8 mouse cellular contexts compared by ENCODE assay signal in the genomic region with DNA sequence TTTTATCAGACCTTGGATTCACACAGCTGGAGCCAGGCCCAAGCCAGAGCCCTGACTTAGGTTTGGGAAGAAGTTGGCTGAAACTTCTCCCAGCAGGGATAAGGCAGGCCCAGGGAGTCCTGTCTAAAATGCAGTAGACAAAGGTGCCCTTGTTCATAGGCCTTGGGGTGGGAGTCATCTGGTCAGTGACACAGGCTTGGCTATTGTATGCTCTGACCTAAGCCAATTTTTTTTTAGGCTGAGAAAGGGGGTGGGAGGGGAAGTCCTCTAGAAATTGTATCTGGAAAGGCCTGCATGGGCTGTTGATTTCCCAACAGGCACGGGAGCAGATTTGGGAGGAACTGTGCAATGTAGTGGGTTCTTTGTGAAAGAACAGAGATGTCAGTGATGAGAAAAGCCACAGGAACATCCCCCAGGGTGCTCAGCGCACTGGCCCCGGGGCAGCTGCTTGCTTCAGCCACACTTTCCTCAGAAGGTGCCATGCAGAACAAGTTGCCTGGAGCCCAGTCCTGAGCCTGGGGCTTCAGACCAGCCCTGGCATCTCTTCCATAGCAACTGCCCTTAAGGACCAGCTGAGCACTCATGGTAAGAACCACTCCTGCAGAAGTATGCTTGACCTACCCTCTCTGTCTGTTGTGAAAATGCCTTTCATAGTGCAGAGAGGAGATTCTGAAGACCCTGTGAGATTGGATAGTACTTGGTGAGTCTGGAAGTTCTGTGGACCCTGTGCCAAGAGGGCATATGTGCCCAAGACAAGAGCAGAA.
DNase-seq lines count a peak whose midpoint lies in the region; ATAC-seq and TF ChIP-seq lines count a peak whose summit lies in the region.

No protein-coding gene starts in this region.

- no peak overlapping the region for H3K4me2 ChIP-seq in liver, embryonic 16.5 days (ENCODE audit: low read depth, low read length)

- no peak overlapping the region for H3K9ac ChIP-seq in liver, embryonic 16.5 days (ENCODE audit: low read depth, low read length)

- H3K27ac ChIP-seq in liver, embryonic 16.5 days (ENCODE audit: low read length) = no peak overlapping the region
- H3K27ac ChIP-seq in testis, adult 2 months (ENCODE audit: control insufficient read depth, insufficient read depth, low read depth, low read length) = peak overlapping the region; percentile 86

- H3K36me3 ChIP-seq in liver, embryonic 16.5 days (ENCODE audit: control insufficient read depth, insufficient read depth) = no peaks in the 10 kb centered on the region
- no peaks in the 10 kb centered on the region for H3K36me3 ChIP-seq in testis, adult 2 months (ENCODE audit: control insufficient read depth, insufficient read depth, low read length)

- no peak for ATAC-seq in liver, embryonic 16.5 days (ENCODE audit: low read depth)

- H3K27me3 ChIP-seq in liver, embryonic 16.5 days (ENCODE audit: control insufficient read depth, insufficient read depth, low read depth, low read length) = no peaks in the 10 kb centered on the region
- H3K27me3 ChIP-seq in testis, adult 2 months (ENCODE audit: control insufficient read depth, insufficient read depth, low read length) = no peaks in the 10 kb centered on the region

- H3K4me3 ChIP-seq in liver, embryonic 16.5 days (ENCODE audit: low read depth, low read length) = peak overlapping the region; percentile 26; the same call in 1 of the 2 replicates
- H3K4me3 ChIP-seq in testis, adult 2 months (ENCODE audit: control insufficient read depth, low read depth, low read length) = peak overlapping the region; percentile 54

- TF ChIP-seq POLR2A in testis, adult 2 months (IDR thresholded peaks at IDR 0.05; ENCODE audit: control insufficient read depth, low read depth, low read length) = no peak

- no peak for TF ChIP-seq CTCF in testis, adult 2 months (IDR thresholded peaks at IDR 0.05; ENCODE audit: control insufficient read depth, insufficient read depth, insufficient replicate concordance, low read depth, low read length)

- WGBS in liver, embryonic 16.5 days (ENCODE audit: insufficient replicate concordance) = 45% methylated on average over 3 of the region's 3 CpGs

- DNase-seq in cerebellum, adult 9-11 months = peak; percentile 25
- no peak for DNase-seq in cerebellum, postnatal 14 days
- DNase-seq in Muller cell, postnatal 12 days (ENCODE audit: inconsistent ontology term) = peak; percentile 90
- peak; percentile 53 for DNase-seq in gastrocnemius, postnatal 25 days
- no peak for DNase-seq in kidney, adult 8-10 months
- no peak for DNase-seq in embryo, embryonic 9.5 days (ENCODE audit: extremely low spot score)

- no peaks in the 10 kb centered on the region for H3K4me1 ChIP-seq in liver, embryonic 16.5 days (ENCODE audit: control insufficient read depth, low read depth, low read length)
- H3K4me1 ChIP-seq in testis, adult 2 months (ENCODE audit: control insufficient read depth, insufficient read depth, low read length) = peaks cover 2% of the 10 kb centered on the region; the same call in 1 of the 2 replicates

- no peaks in the 10 kb centered on the region for H3K9me3 ChIP-seq in liver, embryonic 16.5 days (replicated peaks; ENCODE audit: control insufficient read depth, low read length)

Comparison
In these comparisons a context has a peak if more than half of its experiments do, and no peak if none do; other contexts are left out.
1. DNase-seq: peak in cerebellum, adult 9-11 months (single experiment), Muller cell, postnatal 12 days (single experiment) and gastrocnemius, postnatal 25 days (single experiment); none in cerebellum, postnatal 14 days (0 of 2), kidney, adult 8-10 months (0 of 2) and embryo, embryonic 9.5 days (single experiment).